Mouse (Mus musculus) heart, postnatal 4 days (tissue): Measurements from ENCODE around the gene Prkg1. TPM values are rescaled to one million over a fixed set of nuclear protein-coding genes. Genes with fewer than 3 reads are reported as not detected.
A peak's percentile ranks its signal among the peaks of the same experiment; 100 is the strongest.

ENCODE experiments used
- DNase-seq: peaks from one replicate; pipeline ENCODE4 v3.0.0; 2021
- total RNA-seq, 2 experiments: library from RNA; stranded (reverse); gene quantifications; 2 replicates each; pipeline ENCODE4 v1.2.3; 2021

Gene Prkg1
- 10 to 100 TPM; 22.5 to 23.9 TPM for total RNA-seq

GRCm38 (mm10) chr19:31764801-31765340 lies at the start of gene Prkg1:
Gene Prkg1 (minus strand): TSS chr19:31765033.
- DNase-seq, result peak; percentile 54

DNA sequence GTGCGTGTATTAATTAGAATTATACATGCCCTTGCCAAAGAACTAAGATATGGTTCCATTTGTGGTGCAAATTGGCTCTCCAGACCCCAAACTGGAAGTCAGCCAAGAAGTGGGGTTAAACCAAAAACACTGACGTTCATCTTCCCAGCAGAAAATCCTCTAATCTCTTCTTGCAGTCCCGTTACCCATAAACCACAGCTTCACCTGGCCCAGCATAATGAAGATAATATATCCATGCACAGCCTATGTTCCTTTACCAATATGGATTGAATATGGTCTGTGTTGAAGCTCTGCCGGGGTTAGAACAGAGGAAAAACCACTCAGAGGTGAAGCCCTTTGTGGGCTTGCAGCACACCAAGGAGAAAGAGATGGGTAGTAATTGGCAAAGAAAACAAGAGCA lies 48.3 kb upstream of the Prkg1 start:
- no peak for DNase-seq

DNA sequence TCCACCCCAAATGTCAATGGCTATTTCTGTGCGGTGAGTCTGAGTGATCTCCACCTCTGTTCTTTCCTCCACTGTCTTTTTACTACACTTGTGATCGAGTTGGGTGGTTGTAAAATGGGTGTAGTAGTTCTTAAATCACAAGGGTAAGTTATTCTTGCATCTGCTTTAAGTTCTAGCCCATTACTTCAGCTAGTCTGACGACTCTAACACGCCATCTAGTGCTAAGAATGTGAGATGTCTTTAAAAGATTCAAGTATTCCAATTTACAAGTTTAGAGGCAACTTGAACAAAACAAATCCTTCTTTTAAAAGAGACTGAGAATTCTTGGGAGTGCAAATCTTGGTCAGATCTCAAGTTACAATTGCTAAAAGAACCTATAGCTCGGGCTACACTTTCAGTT lies 46.5 kb upstream of the Prkg1 start:
- DNase-seq, result no peak

- DNase-seq, result no peak
Observed at GRCm38 (mm10) chr19:31805391-31805790, 40.6 kb upstream of the Prkg1 start.

GRCm38 (mm10) chr19:31795485-31796046 lies 30.7 kb upstream of the Prkg1 start:
- peak; percentile 78 for DNase-seq

DNA sequence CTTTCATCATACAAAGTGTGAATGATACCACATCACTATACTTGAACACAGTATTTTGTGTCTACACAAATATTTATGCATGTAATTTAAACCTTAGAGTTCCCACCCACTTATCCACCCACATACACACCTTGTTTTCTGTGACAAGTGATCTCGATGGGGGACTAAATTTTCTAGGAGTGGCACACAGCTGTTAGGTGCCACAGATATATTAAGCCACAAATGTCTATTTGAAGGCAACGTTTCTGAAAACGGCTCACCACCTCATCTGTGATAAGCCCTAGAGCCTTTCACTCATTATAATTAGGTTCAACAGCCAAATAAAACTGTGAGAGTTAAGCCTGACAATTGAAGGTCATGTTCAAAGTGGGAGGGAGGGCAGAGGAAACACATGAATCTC lies 26.9 kb upstream of the Prkg1 start:
- no peak for DNase-seq

- DNase-seq, result no peak
Observed at GRCm38 (mm10) chr19:31781521-31782018, 16.7 kb upstream of the Prkg1 start.

DNA sequence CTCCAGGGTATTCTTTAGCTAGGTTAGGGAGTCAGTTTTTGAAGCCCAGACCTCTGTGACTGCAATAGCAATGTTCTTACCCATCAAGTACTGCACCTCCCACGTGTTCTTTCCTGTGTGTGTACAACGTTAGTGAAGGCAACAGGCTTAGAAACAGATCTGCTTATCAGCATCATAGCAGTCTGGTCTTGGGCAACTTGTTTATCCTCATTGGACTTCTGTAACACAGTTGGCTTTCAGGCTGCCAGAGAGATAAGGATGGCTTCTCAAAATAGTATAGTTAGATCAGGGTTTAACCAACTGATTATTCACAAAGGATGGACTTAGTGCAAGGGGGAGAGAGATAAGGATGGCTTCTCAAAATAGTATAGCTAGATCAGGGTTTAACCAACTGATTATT lies 16.2 kb upstream of the Prkg1 start:
- no peak for DNase-seq

- no peak for DNase-seq
Observed at GRCm38 (mm10) chr19:31780222-31780621, 15.4 kb upstream of the Prkg1 start.

DNA sequence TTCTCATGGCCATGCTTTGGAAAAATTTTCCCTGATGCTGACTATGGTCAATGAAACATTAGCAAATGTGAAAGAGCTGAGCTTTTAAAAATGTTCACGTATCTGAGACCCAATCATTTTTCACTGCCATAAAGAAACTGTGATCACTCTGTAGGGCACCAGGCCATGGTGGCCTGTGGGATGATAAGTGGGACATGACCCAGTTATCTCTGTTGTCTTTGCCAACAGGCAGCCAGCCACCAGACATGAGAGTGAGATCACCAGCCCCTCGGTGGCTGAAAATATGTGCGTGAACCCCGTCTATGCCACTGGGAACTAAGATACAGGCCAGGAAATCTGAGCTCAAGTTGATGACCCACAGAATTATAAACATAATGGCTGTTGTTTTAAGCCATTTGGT lies 14.2 kb upstream of the Prkg1 start:
- DNase-seq, result peak; percentile 55

DNA sequence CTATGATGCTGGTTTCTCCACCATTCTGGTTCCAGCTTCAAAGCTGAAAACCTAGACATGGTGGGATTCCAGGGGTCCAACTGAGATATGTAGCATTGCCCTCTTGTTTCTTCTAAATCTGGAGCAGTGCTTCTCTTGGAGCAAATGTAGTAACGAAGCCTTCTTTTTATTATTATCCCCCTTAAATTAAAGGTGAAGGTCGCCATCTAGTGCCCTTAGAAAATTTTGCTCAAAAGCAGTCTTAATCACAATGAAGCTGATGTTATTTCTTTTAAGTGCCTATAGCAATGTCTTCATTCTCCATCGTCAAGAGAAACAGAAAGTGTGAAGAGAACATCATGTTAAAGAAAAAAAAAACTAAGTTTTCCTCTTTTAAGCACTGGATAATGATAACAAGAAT lies 2.2 kb upstream of the Prkg1 start:
- DNase-seq, result no peak

- DNase-seq, result no peak
Observed at GRCm38 (mm10) chr19:31765451-31765850, 618 bp upstream of the Prkg1 start.

GRCm38 (mm10) chr19:31763951-31764800 lies 657 bp downstream of the Prkg1 start:
- DNase-seq, result peak; percentile 67

- peak; percentile 19 for DNase-seq
Observed at GRCm38 (mm10) chr19:31763246-31763821, 1.5 kb downstream of the Prkg1 start.

GRCm38 (mm10) chr19:31762411-31763245 lies 2.2 kb downstream of the Prkg1 start:
- DNase-seq, result peak; percentile 72

GRCm38 (mm10) chr19:31759855-31760254 lies 5.0 kb downstream of the Prkg1 start:
- DNase-seq, result no peak

GRCm38 (mm10) chr19:31755929-31756792 lies 8.7 kb downstream of the Prkg1 start:
- peak; percentile 75 for DNase-seq

- no peak for DNase-seq
Observed at GRCm38 (mm10) chr19:31754642-31755287, 10.1 kb downstream of the Prkg1 start.

- no peak for DNase-seq
Observed at GRCm38 (mm10) chr19:31750976-31751676, 13.7 kb downstream of the Prkg1 start.

GRCm38 (mm10) chr19:31746635-31747034 lies 18.2 kb downstream of the Prkg1 start:
- DNase-seq, result peak; percentile 71
